Mouse (Mus musculus): Measurements from ENCODE around the gene Vps26b.

The Vps26b gene

DNA sequence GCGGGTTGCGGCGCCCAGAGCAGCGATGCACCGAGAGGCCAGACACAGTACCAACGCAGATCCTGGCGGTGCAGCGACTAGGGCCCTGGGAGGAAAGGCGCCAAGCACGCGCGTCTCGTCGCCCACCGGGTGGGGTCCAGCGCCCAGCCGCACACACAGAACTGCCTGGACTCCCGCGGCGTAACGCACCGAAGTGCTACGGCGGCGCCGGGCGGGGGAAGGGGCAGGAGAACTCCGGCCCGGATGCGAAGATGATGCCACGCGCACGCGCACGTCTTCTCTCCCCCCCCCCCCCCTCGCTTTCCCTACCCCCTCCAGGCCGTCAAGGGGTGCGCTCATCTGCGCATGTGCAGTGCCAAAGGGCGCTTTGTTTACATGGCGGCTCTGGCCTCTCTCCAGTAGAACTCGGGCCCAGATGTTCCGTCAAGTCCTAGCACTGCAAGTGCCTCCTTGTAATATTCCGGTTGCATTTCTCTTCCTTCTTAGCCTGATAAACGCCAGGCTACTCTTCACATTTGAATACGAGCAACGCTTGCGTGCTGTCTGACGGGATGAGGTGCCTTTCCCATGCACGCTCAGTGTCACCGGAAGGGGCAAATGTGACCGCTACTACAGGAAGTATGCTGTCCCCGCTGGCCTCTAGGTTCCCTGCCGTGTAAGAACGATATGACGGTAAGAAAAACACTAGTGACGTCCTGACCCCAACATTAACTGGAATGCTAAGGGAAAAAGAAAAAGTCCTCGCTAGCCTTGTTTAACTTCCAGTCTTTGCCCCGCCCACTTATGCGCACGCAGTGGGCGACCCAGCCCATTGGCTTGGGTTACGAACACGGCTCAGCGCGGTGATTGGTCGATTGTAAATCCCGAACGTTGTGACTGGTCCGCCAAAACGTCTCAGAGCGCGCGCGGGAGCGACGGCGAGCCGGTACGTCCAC, at the start of gene Vps26b, which contains the start of gene Ncapd3:
Gene Vps26b (minus strand): TSS at position 238 of the 935 bp plus-strand sequence.
Gene Ncapd3 (plus strand): TSS at position 348 of the 935 bp plus-strand sequence.
- in situ Hi-C loops (cut with MboI, MseI): loop anchor here (25.0 kb wide), 1 partner anchor 1893 kb away; no protein-coding TSS in a partner anchor

GRCm38 (mm10) chr9:27075812-27076211, 45.9 kb upstream of the Vps26b start:
- in situ Hi-C loops (cut with MboI, MseI): no loop called here

- in situ Hi-C loops (cut with MboI, MseI): no loop called here
Measured at GRCm38 (mm10) chr9:27074677-27075076, 44.8 kb upstream of the Vps26b start.

DNA sequence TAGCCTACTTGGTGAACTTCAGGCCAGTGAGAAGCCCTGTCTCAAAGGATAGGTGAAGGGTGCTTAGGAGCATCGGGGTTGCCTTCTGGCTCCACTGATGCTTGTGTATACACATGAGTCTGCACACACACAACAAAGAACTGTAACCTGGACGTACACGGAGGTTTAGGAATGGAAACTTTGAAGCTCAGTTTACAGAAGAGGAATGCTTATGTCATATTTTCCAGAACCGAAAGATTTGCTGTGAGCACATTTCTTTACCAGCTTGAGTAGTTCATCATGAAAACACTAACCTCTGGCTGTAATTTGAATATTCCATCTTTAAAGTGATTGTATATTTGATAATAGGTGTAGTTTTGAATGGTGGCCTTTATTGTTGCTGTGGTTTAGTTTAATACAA, 41.0 kb upstream of the Vps26b start:
- in situ Hi-C loops (cut with MboI, MseI): no loop called here

DNA sequence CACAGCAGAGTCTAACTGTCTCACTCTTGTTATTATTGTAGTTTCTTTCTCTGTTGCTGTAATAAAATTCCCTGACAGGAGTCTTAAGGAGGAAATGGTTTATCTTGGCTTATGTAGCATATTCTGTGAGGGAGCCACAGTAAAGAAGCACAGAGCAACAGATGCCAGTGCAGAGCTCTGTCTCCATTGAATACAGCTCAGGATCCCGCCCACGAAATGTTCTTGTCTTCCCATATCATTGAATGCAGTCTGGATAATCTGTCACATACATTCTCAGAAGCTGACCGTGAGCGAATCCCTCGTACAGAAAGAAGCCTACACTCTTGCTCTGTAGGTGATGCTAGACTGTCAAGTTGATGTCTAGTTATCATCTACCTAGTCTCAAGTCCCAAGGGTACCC, 28.5 kb upstream of the Vps26b start:
- in situ Hi-C loops (cut with MboI, MseI): no loop called here

GRCm38 (mm10) chr9:27049492-27049891, 19.6 kb upstream of the Vps26b start:
- in situ Hi-C loops (cut with MboI, MseI): loop anchor here (25.0 kb wide), 1 partner anchor 1912 kb away; no protein-coding TSS in a partner anchor

GRCm38 (mm10) chr9:27043892-27044291, 14.0 kb upstream of the Vps26b start:
- in situ Hi-C loops (cut with MboI, MseI): loop anchor here (25.0 kb wide), 1 partner anchor 1907 kb away; no protein-coding TSS in a partner anchor

- in situ Hi-C loops (cut with MboI, MseI): loop anchor here (25.0 kb wide), 1 partner anchor 1893 kb away; no protein-coding TSS in a partner anchor
Measured at GRCm38 (mm10) chr9:27030763-27031100, 867 bp upstream of the Vps26b start.

GRCm38 (mm10) chr9:27029022-27029827, 640 bp downstream of the Vps26b start:
- in situ Hi-C loops (cut with MboI, MseI): loop anchor here (25.0 kb wide), 1 partner anchor 1892 kb away; no protein-coding TSS in a partner anchor

GRCm38 (mm10) chr9:27026708-27027107, 3.2 kb downstream of the Vps26b start:
- in situ Hi-C loops (cut with MboI, MseI): loop anchor here (25.0 kb wide), 1 partner anchor 1889 kb away; no protein-coding TSS in a partner anchor

DNA sequence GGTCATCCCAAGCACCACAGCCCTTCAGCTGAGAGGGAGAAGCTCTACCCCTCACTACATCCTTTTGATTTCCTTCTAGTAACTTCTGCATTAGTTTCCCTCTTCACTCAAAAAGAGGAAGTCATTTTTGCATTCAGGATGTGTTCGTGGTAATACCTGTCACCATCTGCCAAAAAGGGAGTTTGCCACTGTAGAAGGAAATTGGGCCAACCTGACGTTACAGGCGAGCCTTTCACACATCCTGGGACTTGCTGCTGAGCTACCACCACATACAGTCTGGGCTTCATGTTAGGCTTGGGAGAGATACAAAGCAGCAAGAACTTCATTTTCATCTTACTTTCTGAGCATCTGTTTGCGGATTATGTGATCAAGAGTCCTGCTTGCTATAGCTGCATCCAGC, 6.2 kb downstream of the Vps26b start:
- in situ Hi-C loops (cut with MboI, MseI): no loop called here

DNA sequence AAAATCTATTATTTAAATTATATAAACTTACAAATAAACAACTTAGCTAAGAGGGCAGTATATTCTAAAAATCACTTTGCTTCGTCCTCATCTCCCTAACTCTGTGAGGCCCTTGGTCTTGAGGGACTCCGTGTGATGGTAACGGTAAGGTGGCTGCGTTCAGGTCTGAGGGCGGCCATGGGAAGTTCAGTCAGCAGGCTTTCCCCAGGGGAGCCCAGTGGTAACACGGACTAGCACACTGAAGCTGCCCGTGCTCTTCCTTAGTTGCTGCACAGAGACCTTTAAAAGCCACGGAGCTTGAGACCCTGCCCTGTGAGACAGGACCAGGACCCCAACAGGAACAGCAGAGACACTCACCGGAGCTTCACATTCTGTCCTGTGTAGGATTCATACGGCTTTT, 10.9 kb downstream of the Vps26b start:
- in situ Hi-C loops (cut with MboI, MseI): no loop called here

DNA sequence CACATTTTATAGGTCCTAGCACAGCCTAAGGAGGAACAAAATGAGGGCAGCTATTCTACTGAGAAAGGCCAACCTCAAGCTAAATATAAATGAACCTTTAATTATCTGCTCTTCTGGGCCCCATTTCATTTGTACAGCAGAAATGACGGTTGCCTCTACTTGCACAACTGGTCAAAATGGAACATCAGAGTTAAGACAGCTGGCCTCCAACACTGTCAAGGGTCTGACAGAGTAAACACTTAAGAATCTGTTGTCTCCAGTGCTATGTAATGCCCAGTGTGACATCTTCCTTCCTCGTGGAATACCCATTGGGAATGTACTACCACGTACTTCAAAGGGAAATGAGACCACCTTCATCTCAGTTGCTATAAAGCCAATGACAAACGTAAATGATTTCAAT, 18.3 kb downstream of the Vps26b start:
- in situ Hi-C loops (cut with MboI, MseI): no loop called here

DNA sequence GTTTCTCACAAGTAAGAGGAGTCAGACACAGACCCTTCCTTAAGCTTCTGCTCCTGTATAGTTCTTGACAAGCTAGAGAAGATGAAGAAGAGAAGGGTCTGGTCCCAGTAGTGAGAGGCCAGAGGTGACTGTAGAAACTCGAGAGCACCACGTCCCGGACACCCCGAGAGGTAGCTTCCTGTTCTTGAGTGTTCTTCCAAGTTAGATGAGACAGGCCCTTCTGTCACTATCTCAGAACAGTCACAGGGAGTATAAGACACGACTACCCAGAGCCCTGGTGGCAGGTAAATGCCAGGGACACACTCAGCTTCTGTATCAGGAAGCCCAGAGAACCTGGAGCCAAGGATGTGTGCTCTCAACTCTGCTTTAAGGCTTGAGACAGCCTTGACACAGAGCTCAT, 20.6 kb downstream of the Vps26b start:
- in situ Hi-C loops (cut with MboI, MseI): no loop called here

DNA sequence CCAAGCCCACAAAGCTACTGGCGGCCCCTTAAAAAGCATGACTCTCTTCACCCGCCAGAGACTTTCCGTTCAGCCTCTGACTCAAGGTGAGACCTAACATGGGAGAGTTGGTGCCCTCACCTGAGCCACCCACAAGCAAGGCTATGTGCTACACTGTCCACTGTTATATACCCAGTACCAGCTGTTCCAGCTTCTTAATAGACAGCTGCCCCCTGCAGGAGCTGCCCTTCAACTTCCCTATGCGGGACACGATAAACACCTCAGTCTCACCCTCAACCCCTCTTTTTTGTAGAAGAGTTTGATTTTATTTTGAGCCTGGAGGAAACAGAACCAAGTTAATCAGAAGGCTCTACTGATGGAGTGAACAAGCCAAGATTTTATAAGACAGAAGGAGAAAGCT, 23.0 kb downstream of the Vps26b start:
- in situ Hi-C loops (cut with MboI, MseI): no loop called here

DNA sequence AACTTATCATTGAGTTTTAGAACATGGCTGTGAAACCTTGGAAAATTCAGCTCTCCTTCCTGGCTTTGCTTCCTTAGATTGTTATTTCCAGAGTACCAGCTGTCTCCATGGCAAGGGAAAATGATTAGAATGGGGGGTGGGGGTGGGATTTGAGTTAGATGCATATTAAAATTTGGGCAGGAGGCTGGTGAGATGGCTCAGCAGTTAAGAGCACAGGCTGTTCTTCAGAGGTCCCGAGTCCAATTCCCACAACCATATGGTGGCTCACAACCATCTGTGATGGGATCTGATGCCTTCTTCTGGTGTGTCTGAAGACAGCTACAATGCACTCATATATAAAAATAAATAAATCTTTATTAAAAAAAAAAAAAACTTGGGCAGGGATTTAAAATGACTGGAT, 23.9 kb downstream of the Vps26b start:
- in situ Hi-C loops (cut with MboI, MseI): no loop called here

DNA sequence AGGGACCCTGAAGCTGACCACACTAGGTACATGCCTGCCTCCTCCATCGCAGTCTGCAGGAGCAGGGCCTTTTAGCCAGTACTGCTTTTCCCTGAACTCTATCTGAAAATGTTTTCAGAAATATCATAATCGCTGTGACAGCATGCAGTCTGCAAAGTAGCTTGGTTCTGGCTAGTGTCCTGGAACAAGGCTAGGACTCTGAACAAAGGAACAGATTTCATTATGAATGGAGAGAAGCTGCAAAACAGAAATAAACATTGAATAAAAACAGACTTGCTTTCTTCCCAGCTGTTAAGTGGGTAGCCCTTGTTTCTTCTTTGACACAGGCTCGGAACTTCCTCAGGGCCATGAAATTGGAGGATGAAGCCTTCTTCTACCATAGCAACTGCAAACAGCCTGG, 24.6 kb downstream of the Vps26b start:
- in situ Hi-C loops (cut with MboI, MseI): no loop called here

DNA sequence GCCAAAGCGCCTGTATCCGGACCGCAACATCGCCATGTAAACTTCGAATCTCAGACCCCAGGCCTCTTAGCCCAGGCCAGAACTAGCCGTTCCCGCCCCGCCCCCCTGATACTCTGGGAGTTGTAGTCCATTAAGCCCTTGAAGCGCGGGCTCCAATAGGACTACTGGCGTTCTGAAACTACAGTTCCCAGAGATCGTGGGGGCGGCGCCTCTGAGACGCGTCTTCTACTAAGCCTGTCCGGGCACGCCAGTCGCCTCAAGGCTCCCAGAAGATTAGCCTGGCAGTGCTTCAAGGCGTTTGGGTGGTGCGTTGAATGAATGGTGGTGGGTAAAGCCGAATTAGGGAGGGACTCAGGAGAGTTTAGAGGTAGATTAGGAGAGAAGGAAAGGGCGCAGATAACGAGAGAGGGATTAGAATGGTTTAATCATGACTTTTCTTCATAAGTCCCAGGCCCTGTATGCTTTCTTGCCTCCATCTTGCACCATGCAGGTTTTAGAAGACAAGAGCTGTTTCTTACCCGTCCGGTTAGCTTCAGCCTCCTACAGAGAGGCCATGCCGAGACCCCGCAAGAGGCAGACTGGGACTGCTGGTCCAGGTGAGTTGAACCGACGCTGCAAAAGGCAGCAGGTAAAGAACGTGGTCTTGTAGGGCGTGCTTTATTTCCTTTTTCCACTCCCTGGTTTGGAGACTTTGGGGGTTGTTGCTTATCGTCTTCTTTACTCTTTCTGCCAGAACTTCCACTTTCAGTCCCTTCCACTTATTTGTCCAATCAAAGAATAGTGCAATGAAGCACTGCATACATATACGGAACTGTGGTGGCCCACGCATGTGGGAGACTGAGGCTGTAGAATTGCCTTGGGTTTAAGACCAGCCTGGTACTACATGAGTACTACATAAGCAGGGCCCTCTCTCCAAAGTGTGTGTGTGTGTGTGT, 30.1 kb downstream of the Vps26b start, which contains the start of the genes Acad8 and Thyn1:
Gene Acad8 (minus strand): TSS at position 106 of the 935 bp plus-strand sequence.
Gene Thyn1 (plus strand): TSS at position 250 of the 935 bp plus-strand sequence.
- in situ Hi-C loops (cut with MboI, MseI): no loop called here

DNA sequence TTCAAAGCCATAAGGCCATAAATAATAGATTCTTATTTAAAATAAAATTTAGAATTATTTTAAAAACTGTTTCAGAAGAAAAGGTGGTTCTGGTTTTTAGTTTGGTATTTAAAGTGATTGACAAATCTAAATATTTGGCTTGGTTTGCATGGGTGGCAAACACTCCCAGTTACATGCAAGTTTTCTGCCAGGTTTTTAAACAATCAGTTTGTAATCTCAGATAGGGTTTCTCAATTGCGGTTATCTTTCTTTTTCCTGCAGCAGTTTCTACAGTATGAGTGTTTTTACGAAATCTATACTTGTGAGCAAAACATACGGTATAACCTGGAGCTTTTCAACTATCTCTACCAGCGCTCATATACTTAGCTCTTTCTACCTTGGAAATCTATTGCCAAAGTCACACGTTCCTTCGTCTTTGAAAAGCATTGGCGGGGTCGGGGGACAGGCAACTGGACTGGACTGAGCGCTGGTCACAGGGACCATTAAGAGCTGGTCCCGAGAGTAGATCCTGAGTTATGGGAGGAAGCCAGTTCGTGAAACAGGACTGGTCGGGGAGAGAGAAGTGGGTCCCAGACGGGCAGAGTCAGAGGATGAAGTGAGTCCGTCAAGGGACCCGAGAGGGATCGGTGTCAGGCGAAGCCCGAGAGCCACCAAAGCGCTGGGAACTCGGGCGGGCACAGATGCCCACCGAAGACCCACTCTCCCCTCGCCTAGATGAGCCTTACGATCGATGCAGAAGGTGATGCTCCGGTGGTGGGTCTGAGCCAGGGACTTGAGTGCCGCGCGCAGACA, 31.0 kb downstream of the Vps26b start:
- in situ Hi-C loops (cut with MboI, MseI): no loop called here

GRCm38 (mm10) chr9:26997501-26997900, 32.4 kb downstream of the Vps26b start:
- in situ Hi-C loops (cut with MboI, MseI): no loop called here

Measured in T-helper 1 cell (primary cell).